ENCODE assay signal across 16 mouse cellular contexts in the genomic region with DNA sequence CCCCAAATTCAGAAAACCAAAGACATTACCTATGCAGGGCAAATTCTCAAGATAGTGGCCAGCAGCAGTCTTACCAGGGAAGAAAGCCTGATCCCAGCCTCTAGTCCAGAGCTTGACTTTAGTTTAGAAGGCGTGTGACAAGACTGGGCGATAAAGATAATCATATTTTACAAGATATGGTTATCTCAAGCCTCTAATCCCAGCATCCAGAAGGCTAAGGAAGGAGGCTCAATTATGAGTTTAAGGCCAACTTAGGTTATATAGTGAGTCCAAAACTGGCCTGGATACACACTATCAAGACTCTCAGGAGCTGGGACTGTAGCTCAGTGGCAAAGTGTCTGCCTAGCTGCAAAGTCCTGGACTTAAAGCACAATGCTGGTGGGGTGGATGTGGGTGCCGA. TPM values are rescaled to one million over a fixed set of nuclear protein-coding genes. Genes with fewer than 3 reads are reported as not detected.
"Had no signal": no experiment of that assay in that cellular context is flagged by ENCODE, and none has a peak within 500 bp of the region (broad histone marks: within the 10 kb centered on the region; RNA-seq: fewer than 3 reads in every experiment).

No protein-coding gene starts in this region.

- DNase-seq: kidney, adult 18-20 months; kidney, postnatal 14 days; layer of hippocampus, adult 9-11 months; lung, postnatal 14 days; right cerebral cortex, postnatal 14 days; thymus, adult 18-20 months; thymus, postnatal 14 days had no signal

- H3K27me3 ChIP-seq: intestine, embryonic 15.5 days; limb, embryonic 12.5 days; lung, embryonic 15.5 days; midbrain, embryonic 13.5 days had no signal

- H3K9ac ChIP-seq: intestine, embryonic 15.5 days; limb, embryonic 12.5 days; lung, embryonic 15.5 days; midbrain, embryonic 13.5 days had no signal

- H3K4me1 ChIP-seq: intestine, embryonic 15.5 days; limb, embryonic 12.5 days; lung, embryonic 15.5 days; midbrain, embryonic 13.5 days had no signal

- H3K4me3 ChIP-seq: intestine, embryonic 15.5 days; limb, embryonic 12.5 days; lung, embryonic 15.5 days; midbrain, embryonic 13.5 days had no signal

- ATAC-seq: intestine, embryonic 15.5 days; midbrain, embryonic 13.5 days had no signal

- H3K36me3 ChIP-seq: intestine, embryonic 15.5 days; limb, embryonic 12.5 days; lung, embryonic 15.5 days; midbrain, embryonic 13.5 days had no signal

- H3K27ac ChIP-seq: intestine, embryonic 15.5 days; limb, embryonic 12.5 days; lung, embryonic 15.5 days; macrophage; midbrain, embryonic 13.5 days had no signal

- H3K4me2 ChIP-seq: intestine, embryonic 15.5 days; limb, embryonic 12.5 days; lung, embryonic 15.5 days; midbrain, embryonic 13.5 days had no signal

- H3K9me3 ChIP-seq: intestine, embryonic 15.5 days; limb, embryonic 12.5 days; lung, embryonic 15.5 days; midbrain, embryonic 13.5 days had no signal

RNA-seq across cellular contexts. Expression of gene Chrm1, which starts 9.3 kb away (rescaled TPM):
- polyA plus RNA-seq: kidney, embryonic 14.5 days; macrophage had no signal

RNA-seq across cellular contexts. Expression of gene Slc22a6, which starts 55.0 kb away (rescaled TPM):
- total RNA-seq: liver, adult 2 months had no signal
- polyA plus RNA-seq: intestine, embryonic 15.5 days; limb, embryonic 12.5 days; liver, adult 2 months; macrophage; neural tube, embryonic 14.5 days; urinary bladder, adult 2 months had no signal
